Mouse (Mus musculus) brown adipose tissue, adult 24 weeks (tissue): ENCODE results near the gene Ercc6. TPM values are rescaled to one million over a fixed set of nuclear protein-coding genes. Genes with fewer than 3 reads are reported as not detected.

Source experiments
- H3K27ac ChIP-seq: fragments of 200-500 bp; replicated peaks from 2 replicates; pipeline ENCODE4 v1.5.1; 2012; ENCODE audit warnings: low read depth, mild to moderate bottlenecking, low read length
- H3K4me1 ChIP-seq: fragments of 200-500 bp; 2 replicates; pipeline ENCODE4 v1.6.1; 2012; ENCODE audit warnings: low read length, mixed read lengths; ENCODE audit not compliant: control insufficient read depth, insufficient read depth, insufficient read length
- H3K4me3 ChIP-seq: fragments of 200-500 bp; 2 replicates; pipeline ENCODE4 v1.5.1; 2012; ENCODE audit warnings: low read depth, mild to moderate bottlenecking, low read length, moderate library complexity; ENCODE audit not compliant: insufficient read depth
- polyA plus RNA-seq: library from polyadenylated mRNA; stranded (reverse); fragments of >200 nt; gene quantifications from 2 replicates; pipeline ENCODE4 v1.2.4, GENCODE M21; 2012; ENCODE audit not compliant: missing spikeins, insufficient read depth, insufficient read length

The Ercc6 gene
- polyA plus RNA-seq = 1.5 and 3.7 TPM in 2 replicates

- H3K4me3 ChIP-seq = peak within 1 kb of the TSS; percentile 90
- H3K27ac ChIP-seq = no peak within 1 kb of the TSS
- H3K4me1 ChIP-seq = 0 out of 2 replicates have a peak, but pooled peaks cover 5% of the 10 kb centered on the region
Observed at GRCm38 (mm10) chr14:32513336-32514032, at the start of gene Ercc6. Ercc6 (plus strand) TSS chr14:32513521.

GRCm38 (mm10) chr14:32464601-32465505 lies 48.5 kb upstream of the Ercc6 start, which contains the start of gene Slc18a3:
Slc18a3 (minus strand) TSS chr14:32464850.
- no peak within 1 kb of the TSS for H3K27ac ChIP-seq
- H3K4me1 ChIP-seq = no peaks in the 10 kb centered on the region
- H3K4me3 ChIP-seq = no peak within 1 kb of the TSS

- H3K4me3 ChIP-seq = no peak overlapping the region
- H3K4me1 ChIP-seq = no peaks in the 10 kb centered on the region
- no peak overlapping the region for H3K27ac ChIP-seq
Observed at GRCm38 (mm10) chr14:32465506-32465870, 47.8 kb upstream of the Ercc6 start.

GRCm38 (mm10) chr14:32465889-32466288 lies 47.4 kb upstream of the Ercc6 start, which contains the start of gene Chat:
Chat (minus strand) TSS chr14:32465989.
- H3K4me3 ChIP-seq = no peak within 1 kb of the TSS
- no peak within 1 kb of the TSS for H3K27ac ChIP-seq
- no peaks in the 10 kb centered on the region for H3K4me1 ChIP-seq

- no peaks in the 10 kb centered on the region for H3K4me1 ChIP-seq
- no peak overlapping the region for H3K4me3 ChIP-seq
- no peak overlapping the region for H3K27ac ChIP-seq
Observed at GRCm38 (mm10) chr14:32467606-32468005, 45.7 kb upstream of the Ercc6 start.

- Histone ChIP-seq H3K4me1 (no peaks in the 10 kb centered on the region), H3K4me3 (no peak overlapping the region), H3K27ac (no peak overlapping the region)
Observed at GRCm38 (mm10) chr14:32472996-32473395, 40.3 kb upstream of the Ercc6 start.

- no peak overlapping the region for H3K4me3 ChIP-seq
Observed at GRCm38 (mm10) chr14:32476559-32476958, 36.8 kb upstream of the Ercc6 start.

GRCm38 (mm10) chr14:32477581-32477980 lies 35.7 kb upstream of the Ercc6 start:
- no peak overlapping the region for H3K27ac ChIP-seq
- no peaks in the 10 kb centered on the region for H3K4me1 ChIP-seq
- H3K4me3 ChIP-seq = no peak overlapping the region

More at GRCm38 (mm10) chr14:32476559-32476958, 36.8 kb upstream of the Ercc6 start:
- no peaks in the 10 kb centered on the region for H3K4me1 ChIP-seq
- no peak overlapping the region for H3K27ac ChIP-seq

GRCm38 (mm10) chr14:32482061-32482460 lies 31.3 kb upstream of the Ercc6 start:
- Histone ChIP-seq H3K27ac (no peak overlapping the region), H3K4me1 (no peaks in the 10 kb centered on the region), H3K4me3 (no peak overlapping the region)

- Histone ChIP-seq H3K4me3 (no peak overlapping the region), H3K27ac (no peak overlapping the region), H3K4me1 (no peaks in the 10 kb centered on the region)
Observed at GRCm38 (mm10) chr14:32492521-32492920, 20.8 kb upstream of the Ercc6 start.

- no peaks in the 10 kb centered on the region for H3K4me1 ChIP-seq
- H3K4me3 ChIP-seq = no peak overlapping the region
- no peak overlapping the region for H3K27ac ChIP-seq
Observed at GRCm38 (mm10) chr14:32496115-32496850, 17.0 kb upstream of the Ercc6 start.

GRCm38 (mm10) chr14:32501303-32501702 lies 12.0 kb upstream of the Ercc6 start:
- no peaks in the 10 kb centered on the region for H3K4me1 ChIP-seq

GRCm38 (mm10) chr14:32502764-32503688 lies 10.3 kb upstream of the Ercc6 start:
- no peak overlapping the region for H3K4me3 ChIP-seq
- no peak overlapping the region for H3K27ac ChIP-seq
- H3K4me1 ChIP-seq = no peaks in the 10 kb centered on the region

More at GRCm38 (mm10) chr14:32501303-32501702, 12.0 kb upstream of the Ercc6 start:
- Histone ChIP-seq H3K27ac (no peak overlapping the region), H3K4me3 (no peak overlapping the region)

GRCm38 (mm10) chr14:32503897-32504296 lies 9.4 kb upstream of the Ercc6 start:
- Histone ChIP-seq H3K27ac (no peak overlapping the region), H3K4me3 (no peak overlapping the region), H3K4me1 (no peaks in the 10 kb centered on the region)
